Mouse (Mus musculus) heart, embryonic 15.5 days (tissue): ENCODE results near the gene Prrg2. TPM values are rescaled to one million over a fixed set of nuclear protein-coding genes. Genes with fewer than 3 reads are reported as not detected.

ENCODE experiments used
- microRNA-seq: library from miRNA; unstranded; fragments of <30 nt; microRNA quantifications from one replicate; pipeline ENCODE4, GENCODE M21; 2016
- polyA plus RNA-seq: library from polyadenylated mRNA; unstranded; fragments of >200 nt; fragmentation: Nextera tagmentation; extraction: Ambion mirVana; gene quantifications from 2 replicates; pipeline ENCODE4 v1.2.1, GENCODE M21; 2015

Gene Prrg2
- polyA plus RNA-seq, 1 experiment from 2014 or later: 12.9 TPM

Small RNAs within 50 kb of the gene (microRNA-seq; reads per million reads assigned to microRNA genes)
- not detected for gene Mir7054

Other genes with a start within 250 kb of the Prrg2 start
- gene Nup62, start 246.6 kb downstream of the Prrg2 start, polyA plus RNA-seq: 57.2 and 77.3 TPM in 2 replicates
- 1.1 and 3.2 TPM in 2 replicates for gene Il4i1, start 246.3 kb downstream of the Prrg2 start, polyA plus RNA-seq
- 2.5 TPM in 2 replicates for gene Atf5, start 246.0 kb downstream of the Prrg2 start, polyA plus RNA-seq
- 91.7 and 97.8 TPM in 2 replicates for gene Akt1s1, start 213.7 kb downstream of the Prrg2 start, polyA plus RNA-seq
- 53.2 and 63.4 TPM in 2 replicates for gene Tbc1d17, start 213.6 kb downstream of the Prrg2 start, polyA plus RNA-seq
- 22.4 and 28.7 TPM in 2 replicates for gene Pnkp, start 205.5 kb downstream of the Prrg2 start, polyA plus RNA-seq
- 206 and 273 TPM in 2 replicates for gene Ptov1, start 192.9 kb downstream of the Prrg2 start, polyA plus RNA-seq
- gene Med25, start 170.0 kb downstream of the Prrg2 start, polyA plus RNA-seq: 72.9 and 93.9 TPM in 2 replicates
- 11.9 and 16.3 TPM in 2 replicates for gene Fuz, start 166.6 kb downstream of the Prrg2 start, polyA plus RNA-seq
- gene Ap2a1, start 133.2 kb downstream of the Prrg2 start, polyA plus RNA-seq: 51.9 and 57.4 TPM in 2 replicates
- 0.13 and 0.27 TPM in 2 replicates for gene Tsks, start 119.5 kb downstream of the Prrg2 start, polyA plus RNA-seq
- 9.0 and 12.2 TPM in 2 replicates for gene Cpt1c, start 87.8 kb downstream of the Prrg2 start, polyA plus RNA-seq
- gene Prmt1, start 76.1 kb downstream of the Prrg2 start, polyA plus RNA-seq: 315 and 356 TPM in 2 replicates
- gene Irf3, start 65.0 kb downstream of the Prrg2 start, polyA plus RNA-seq: 61.6 and 76.7 TPM in 2 replicates
- gene Bcl2l12, start 64.0 kb downstream of the Prrg2 start, polyA plus RNA-seq: 34.5 and 35.4 TPM in 2 replicates
- 25.1 and 32.5 TPM in 2 replicates for gene Scaf1, start 46.3 kb downstream of the Prrg2 start, polyA plus RNA-seq
- gene Rras, start 44.7 kb downstream of the Prrg2 start, polyA plus RNA-seq: 76.4 and 80.8 TPM in 2 replicates
- 5.0 and 7.6 TPM in 2 replicates for gene Prr12, start 9.8 kb downstream of the Prrg2 start, polyA plus RNA-seq
- gene Nosip, start 248 bp downstream of the Prrg2 start, polyA plus RNA-seq: 42.4 and 54.8 TPM in 2 replicates
- gene Rcn3, start 29.5 kb upstream of the Prrg2 start, polyA plus RNA-seq: 223 and 285 TPM in 2 replicates
- gene Fcgrt, start 41.2 kb upstream of the Prrg2 start, polyA plus RNA-seq: 52.5 and 62.7 TPM in 2 replicates
- gene Rps11, start 61.8 kb upstream of the Prrg2 start, polyA plus RNA-seq: 794 and 808 TPM in 2 replicates
- 697 and 762 TPM in 2 replicates for gene Rpl13a, start 66.1 kb upstream of the Prrg2 start, polyA plus RNA-seq
- 0.22 TPM in 1 of 2 replicates, not detected in the other for gene Gm45713, start 73.6 kb upstream of the Prrg2 start, polyA plus RNA-seq
- gene Flt3l, start 73.8 kb upstream of the Prrg2 start, polyA plus RNA-seq: 1.5 and 2.2 TPM in 2 replicates
- 76.5 and 77.3 TPM in 2 replicates for gene Pih1d1, start 91.6 kb upstream of the Prrg2 start, polyA plus RNA-seq
- gene Aldh16a1, start 91.9 kb upstream of the Prrg2 start, polyA plus RNA-seq: 26.4 and 40.4 TPM in 2 replicates
- 2.7 and 3.5 TPM in 2 replicates for gene Slc17a7, start 101.3 kb upstream of the Prrg2 start, polyA plus RNA-seq
- gene Gfy, start 116.9 kb upstream of the Prrg2 start, polyA plus RNA-seq: 0.10 TPM in 1 of 2 replicates, not detected in the other
- not detected in 2 replicates for gene Pth2, start 118.3 kb upstream of the Prrg2 start, polyA plus RNA-seq
- gene Ccdc155, start 142.2 kb upstream of the Prrg2 start, polyA plus RNA-seq: 0.53 and 0.80 TPM in 2 replicates
- gene Dkkl1, start 149.5 kb upstream of the Prrg2 start, polyA plus RNA-seq: 0.90 and 1.2 TPM in 2 replicates
- gene Tead2, start 153.1 kb upstream of the Prrg2 start, polyA plus RNA-seq: 89.0 and 106 TPM in 2 replicates
- gene Cd37, start 176.4 kb upstream of the Prrg2 start, polyA plus RNA-seq: 2.4 and 8.3 TPM in 2 replicates
- gene Slc6a16, start 178.4 kb upstream of the Prrg2 start, polyA plus RNA-seq: 0.11 and 0.18 TPM in 2 replicates
- gene Slc6a21, start 214.8 kb upstream of the Prrg2 start, polyA plus RNA-seq: not detected in 2 replicates